Mouse (Mus musculus) adrenal gland (tissue): ENCODE measurements around the gene Pcnx2.

ENCODE experiments used
- intact Hi-C: fragments of 180-260 bp; cut with DNase I; formaldehyde crosslinking; loops from one replicate; pipeline ENCODE4 v1.15.1; 2025

Pcnx2 gene

DNA sequence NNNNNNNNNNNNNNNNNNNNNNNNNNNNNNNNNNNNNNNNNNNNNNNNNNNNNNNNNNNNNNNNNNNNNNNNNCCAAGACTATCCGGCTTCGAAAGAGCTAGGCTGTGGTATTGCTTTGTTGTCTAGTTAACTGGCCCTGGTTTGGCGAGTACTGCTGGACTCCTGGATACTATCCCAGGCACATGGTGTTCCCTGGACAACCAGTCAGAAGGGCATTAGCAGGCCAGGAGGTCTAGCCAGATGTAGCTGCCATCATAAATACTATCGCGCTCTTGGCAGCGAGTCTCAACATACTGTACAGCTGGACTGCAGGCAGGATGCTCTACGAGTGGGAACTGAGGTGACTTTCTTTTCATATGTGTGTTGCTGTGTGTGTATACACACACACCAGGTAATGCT lies 175.4 kb downstream of the Pcnx2 start:
- intact Hi-C loops = no loop called here

DNA sequence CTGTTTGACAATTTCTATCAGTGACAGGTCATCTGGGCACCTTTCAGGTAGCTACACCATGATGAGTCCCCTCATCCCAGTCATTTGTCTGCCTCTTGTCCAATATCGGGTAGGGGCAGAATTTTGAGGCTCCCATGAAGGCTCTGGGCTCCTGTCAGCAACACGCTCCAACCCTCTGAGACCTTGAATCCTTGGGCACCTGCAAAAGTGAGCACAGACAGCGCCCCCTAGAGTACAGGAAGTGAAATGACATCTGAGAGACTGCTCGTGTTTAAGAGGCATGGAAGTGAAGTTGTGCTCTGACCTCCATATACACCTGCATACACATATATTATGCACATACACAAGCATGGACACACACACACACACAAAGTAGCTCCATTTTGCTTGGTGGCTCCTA lies 179.2 kb downstream of the Pcnx2 start:
- intact Hi-C loops = loop anchor here (2.0 kb wide), 1 partner anchor 144 kb away; no protein-coding TSS in a partner anchor

DNA sequence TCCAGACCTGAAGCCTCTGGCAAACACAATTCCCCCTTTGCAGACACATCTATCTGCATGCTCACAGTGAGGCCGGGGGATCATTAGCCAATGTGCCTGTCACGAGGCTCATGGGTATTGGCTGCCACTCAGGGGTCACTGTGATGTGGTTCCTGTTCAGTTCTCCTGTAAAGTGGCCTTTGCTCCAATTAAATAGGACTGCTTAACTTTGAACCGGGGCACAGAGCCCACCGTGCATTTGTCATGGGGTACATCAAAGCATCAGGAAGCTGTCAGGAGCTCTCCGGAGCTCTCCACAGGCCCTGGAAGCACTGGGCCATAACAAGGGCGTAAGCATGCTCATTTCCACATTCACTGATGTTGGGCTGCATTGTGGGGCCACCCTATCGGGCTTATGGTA lies 181.5 kb downstream of the Pcnx2 start:
- intact Hi-C loops = no loop called here

DNA sequence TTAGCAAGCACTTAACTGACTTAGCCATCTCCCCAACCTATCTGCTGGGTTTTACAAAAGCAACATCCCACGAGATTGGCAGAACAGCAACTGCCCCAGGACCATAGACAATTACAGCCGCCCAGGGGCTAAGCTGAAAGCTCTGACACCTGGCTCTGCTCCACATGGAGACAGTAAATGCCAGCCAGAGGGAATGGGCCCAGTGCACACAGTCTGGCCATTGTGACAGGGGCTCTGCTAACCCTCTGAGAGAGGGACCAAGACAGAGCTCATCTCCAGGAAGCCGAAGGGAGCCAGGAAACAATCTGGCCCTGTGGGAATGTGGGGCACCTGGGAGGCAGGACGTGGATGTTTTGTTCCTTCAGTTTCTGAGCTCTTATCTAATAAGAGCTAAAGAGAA lies 181.9 kb downstream of the Pcnx2 start:
- intact Hi-C loops = no loop called here

DNA sequence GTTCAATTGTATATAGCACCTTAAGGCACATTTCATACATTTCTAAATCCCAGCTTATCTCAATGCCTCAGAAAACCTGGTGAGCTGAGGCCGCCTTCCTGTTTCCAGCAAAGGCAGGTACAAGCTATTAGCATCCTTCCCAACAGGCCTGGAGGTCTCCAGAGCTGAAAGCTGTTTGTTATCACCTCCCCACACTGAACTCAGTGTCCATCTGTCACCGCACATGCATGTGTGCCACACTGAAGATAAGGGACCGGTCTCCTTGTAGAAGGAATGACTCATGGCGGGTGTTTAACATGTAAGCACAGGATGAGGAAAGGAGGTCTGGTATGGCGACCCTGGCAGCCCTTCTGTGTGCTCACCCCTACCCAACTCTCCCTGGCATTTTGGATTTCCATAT lies 186.6 kb downstream of the Pcnx2 start:
- intact Hi-C loops = no loop called here

DNA sequence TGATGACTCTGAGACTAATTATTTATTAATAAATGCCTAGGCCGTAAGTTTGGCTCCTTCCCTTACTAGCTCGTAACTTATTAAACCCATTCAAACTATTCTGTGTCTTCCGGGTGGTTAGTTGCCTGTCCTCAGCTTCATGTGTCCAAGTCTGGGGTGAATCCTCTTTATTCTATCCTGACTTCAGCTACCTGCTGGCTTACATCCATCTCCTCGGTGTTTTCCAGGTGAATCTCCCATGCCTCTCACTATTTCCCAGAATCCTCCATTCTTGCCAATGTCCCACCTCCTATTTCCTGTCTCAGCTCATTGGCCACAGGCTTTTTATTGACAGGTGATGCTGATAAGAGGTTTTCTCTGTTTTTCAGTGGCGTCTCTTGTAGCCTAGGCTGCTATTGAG lies 188.9 kb downstream of the Pcnx2 start:
- intact Hi-C loops = no loop called here

DNA sequence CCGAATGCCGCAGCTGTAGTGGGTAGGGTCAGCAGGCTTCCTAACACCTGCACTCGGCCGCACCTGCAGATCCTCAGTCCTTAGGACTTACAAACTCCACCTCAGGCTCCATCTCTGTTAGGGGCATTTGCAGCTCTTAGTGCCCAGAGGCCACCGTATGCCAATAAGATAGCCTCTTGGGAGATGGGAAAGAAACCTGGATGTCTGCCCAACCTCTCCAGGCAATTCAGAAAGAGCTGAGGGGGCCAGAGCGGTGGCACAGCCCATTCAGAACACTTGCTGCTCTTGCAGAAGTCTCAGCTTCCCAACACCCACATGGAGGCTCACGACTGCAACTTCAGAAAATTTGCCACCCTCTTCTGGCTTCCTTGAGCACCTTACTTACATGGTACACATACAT lies 192.3 kb downstream of the Pcnx2 start:
- intact Hi-C loops = no loop called here

DNA sequence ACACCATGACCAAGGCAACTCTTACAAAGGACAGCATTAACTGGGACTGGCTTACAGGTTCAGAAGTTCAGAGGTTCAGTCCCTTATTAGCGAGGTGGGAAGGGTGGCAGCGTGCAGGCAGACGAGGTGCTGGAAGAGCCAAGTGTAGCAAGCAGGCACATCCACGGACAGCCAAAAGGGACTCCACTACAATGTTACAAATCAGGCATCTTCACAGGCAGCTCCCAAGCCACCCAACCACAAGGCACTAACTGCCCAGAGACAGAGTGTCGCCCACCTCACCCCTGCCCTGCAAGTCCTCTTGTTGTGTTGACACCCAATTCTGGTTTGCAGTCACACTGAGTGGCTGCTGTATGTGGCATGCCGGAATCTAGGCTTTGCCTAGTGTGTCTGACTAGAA lies 193.7 kb downstream of the Pcnx2 start:
- intact Hi-C loops = no loop called here

DNA sequence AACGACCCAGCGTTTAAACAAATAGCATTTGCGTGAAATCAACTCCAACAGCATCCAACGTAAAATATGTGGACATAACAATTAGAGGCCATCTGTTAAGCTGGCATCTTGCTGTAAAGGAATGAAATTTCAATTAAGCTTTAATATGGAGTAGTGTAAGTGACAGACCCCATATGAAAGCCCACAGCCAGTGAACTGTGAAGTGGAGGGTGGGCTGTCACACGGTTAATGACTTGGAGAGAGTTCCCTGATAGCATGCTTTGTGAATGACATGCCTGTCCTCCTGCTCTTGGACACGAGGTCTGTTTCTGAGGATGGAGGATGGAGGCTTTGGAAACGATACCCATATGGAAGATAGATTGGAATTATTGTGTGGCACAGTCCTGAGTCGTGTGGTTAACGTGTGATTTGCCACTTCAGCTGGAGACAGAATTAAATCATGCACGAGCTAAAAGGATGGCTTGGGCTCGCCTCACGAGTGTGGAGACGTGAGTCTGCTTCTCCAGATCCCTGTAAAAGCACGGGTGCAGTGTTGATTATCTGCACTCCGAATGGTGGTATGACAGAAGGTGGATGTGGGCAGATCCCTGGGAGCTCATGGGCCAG lies 195.1 kb downstream of the Pcnx2 start:
- intact Hi-C loops = no loop called here
